Mouse (Mus musculus) forebrain, embryonic 10.5 days (tissue): ENCODE measurements at regions not wholly inside any gene's neighbourhood (a gene's known extent, or its start where the extent isn't known, plus 50 kb on each side); places are given as distances from the start of the nearest gene placed in this dataset.
"Not testable (repeated sequence)": the region's sequence is repeated elsewhere in the genome, so short reads cannot be mapped to it uniquely, and the experiment has no call there.

ENCODE experiments used
- DNase-seq: peaks from one replicate; pipeline ENCODE4 v3.0.0-alpha.2; 2017; ENCODE audit warnings: low spot score; ENCODE audit errors: extremely low spot score
- H3K27ac ChIP-seq: fragments of 300-500 bp; sonication (generic); 2 replicates; pipeline ENCODE4 v1.5.1; 2016; ENCODE audit warnings: mild to moderate bottlenecking
- H3K27me3 ChIP-seq: fragments of 300-500 bp; sonication (generic); 2 replicates; pipeline ENCODE4 v1.6.1; 2016; ENCODE audit warnings: mild to moderate bottlenecking; ENCODE audit not compliant: poor library complexity, severe bottlenecking
- H3K36me3 ChIP-seq: fragments of 300-500 bp; sonication (generic); replicated peaks from 2 replicates; pipeline ENCODE4 v1.6.1; 2016; ENCODE audit warnings: mild to moderate bottlenecking, moderate library complexity
- H3K4me1 ChIP-seq: fragments of 300-500 bp; sonication (generic); 2 replicates; pipeline ENCODE4 v1.6.1; 2016
- H3K4me3 ChIP-seq: fragments of 300-500 bp; sonication (generic); 2 replicates; pipeline ENCODE4 v1.5.1; 2016; ENCODE audit warnings: mild to moderate bottlenecking, moderate library complexity
- H3K9me3 ChIP-seq: fragments of 300-500 bp; sonication (generic); 2 replicates; pipeline ENCODE4 v1.6.1; 2016; ENCODE audit warnings: mild to moderate bottlenecking, moderate library complexity
- WGBS: fragments of 180-500 bp; shearing (Covaris S2); methylation state at CpG from one replicate; pipeline ENCODE4 v1.1.7; 2016; 5-methylcytosine and 5-hydroxymethylcytosine counted together

- no peaks in the 10 kb centered on the region for H3K36me3 ChIP-seq
- 89% methylated on average over 3 of the region's 3 CpGs for WGBS
- DNase-seq, result no peak
- H3K27ac ChIP-seq, result no peak overlapping the region
- H3K27me3 ChIP-seq, result no peaks in the 10 kb centered on the region
- peaks cover 16% of the 10 kb centered on the region for H3K4me1 ChIP-seq
- H3K4me3 ChIP-seq, result no peak overlapping the region
- H3K9me3 ChIP-seq, result no peaks in the 10 kb centered on the region
Measured at GRCm38 (mm10) chr5:91774065-91774464, 188.8 kb downstream of the Rchy1 start.

GRCm38 (mm10) chr5:91767886-91768285 lies 195.0 kb downstream of the Rchy1 start:
- H3K4me3 ChIP-seq, result no peak overlapping the region
- WGBS, result 92% methylated on average over 7 of the region's 7 CpGs

GRCm38 (mm10) chr5:91767060-91767459 lies 195.8 kb downstream of the Rchy1 start:
- no peak overlapping the region for H3K27ac ChIP-seq
- peaks cover 32% of the 10 kb centered on the region for H3K4me1 ChIP-seq
- no peaks in the 10 kb centered on the region for H3K36me3 ChIP-seq
- no peak overlapping the region for H3K4me3 ChIP-seq
- no peak for DNase-seq
- H3K9me3 ChIP-seq, result no peaks in the 10 kb centered on the region
- 59% methylated on average over 10 of the region's 10 CpGs for whole genome bisulfite sequencing
- no peaks in the 10 kb centered on the region for H3K27me3 ChIP-seq

More at GRCm38 (mm10) chr5:91767886-91768285, 195.0 kb downstream of the Rchy1 start:
- DNase-seq, result no peak
- no peaks in the 10 kb centered on the region for H3K9me3 ChIP-seq
- no peaks in the 10 kb centered on the region for H3K36me3 ChIP-seq
- H3K4me1 ChIP-seq, result peaks cover 32% of the 10 kb centered on the region
- H3K27ac ChIP-seq, result no peak overlapping the region
- no peaks in the 10 kb centered on the region for H3K27me3 ChIP-seq

- no peaks in the 10 kb centered on the region for H3K36me3 ChIP-seq
- H3K27me3 ChIP-seq, result no peaks in the 10 kb centered on the region
- peak overlapping the region; percentile 40; the same call in 1 of the 2 replicates for H3K27ac ChIP-seq
- H3K4me3 ChIP-seq, result no peak overlapping the region
- peak; percentile 34 for DNase-seq
- 30% methylated on average over 10 of the region's 10 CpGs for WGBS
- peaks cover 28% of the 10 kb centered on the region for H3K4me1 ChIP-seq
- no peaks in the 10 kb centered on the region for H3K9me3 ChIP-seq
Measured at GRCm38 (mm10) chr5:91764621-91765020, 198.2 kb downstream of the Rchy1 start.

- Histone ChIP-seq H3K36me3 (no peaks in the 10 kb centered on the region), H3K9me3 (no peaks in the 10 kb centered on the region), H3K4me3 (no peak overlapping the region), H3K4me1 (peaks cover 28% of the 10 kb centered on the region), H3K27me3 (no peaks in the 10 kb centered on the region), H3K27ac (no peak overlapping the region)
- DNase-seq, result no peak
- 68% methylated on average over 6 of the region's 6 CpGs for WGBS
Measured at GRCm38 (mm10) chr5:91762589-91762988, 200.3 kb downstream of the Rchy1 start.

- DNase-seq, result no peak
- no peak overlapping the region for H3K4me3 ChIP-seq
- H3K9me3 ChIP-seq, result no peaks in the 10 kb centered on the region
- no peaks in the 10 kb centered on the region for H3K27me3 ChIP-seq
- no peaks in the 10 kb centered on the region for H3K4me1 ChIP-seq
- H3K27ac ChIP-seq, result no peak overlapping the region
- H3K36me3 ChIP-seq, result no peaks in the 10 kb centered on the region
- 90% methylated on average over 10 of the region's 10 CpGs for WGBS
Measured at GRCm38 (mm10) chr5:91755958-91756357, 206.9 kb downstream of the Rchy1 start.

- H3K27me3 ChIP-seq, DNase-seq, H3K4me1 ChIP-seq, H3K36me3 ChIP-seq, H3K4me3 ChIP-seq, H3K27ac ChIP-seq, H3K9me3 ChIP-seq: not testable (repeated sequence)
- WGBS, result 94% methylated on average over 17 of the region's 17 CpGs
Measured at GRCm38 (mm10) chr5:91752846-91753245, 210.0 kb downstream of the Rchy1 start.

- DNase-seq, result no peak
- no peak overlapping the region for H3K4me3 ChIP-seq
- no peaks in the 10 kb centered on the region for H3K27me3 ChIP-seq
- no peak overlapping the region for H3K27ac ChIP-seq
- no peaks in the 10 kb centered on the region for H3K9me3 ChIP-seq
- WGBS, result 83% methylated on average over 6 of the region's 6 CpGs
- H3K36me3 ChIP-seq, result no peaks in the 10 kb centered on the region
- peaks cover 7% of the 10 kb centered on the region; the same call in 1 of the 2 replicates for H3K4me1 ChIP-seq
Measured at GRCm38 (mm10) chr5:91751168-91751567, 211.7 kb downstream of the Rchy1 start.

GRCm38 (mm10) chr5:91746077-91746476 lies 216.8 kb downstream of the Rchy1 start:
- Histone ChIP-seq H3K9me3 (no peaks in the 10 kb centered on the region), H3K4me1 (peaks cover 14% of the 10 kb centered on the region; the same call in 1 of the 2 replicates), H3K27ac (0 out of 2 replicates have a peak overlapping the region, but pooled peaks have one; percentile 44), H3K36me3 (no peaks in the 10 kb centered on the region), H3K4me3 (no peak overlapping the region), H3K27me3 (no peaks in the 10 kb centered on the region)
- 72% methylated on average over 5 of the region's 5 CpGs for WGBS
- DNase-seq, result no peak

- no peak for DNase-seq
- Histone ChIP-seq H3K4me3 (no peak overlapping the region), H3K9me3 (no peaks in the 10 kb centered on the region)
Measured at GRCm38 (mm10) chr5:91744389-91744788, 218.5 kb downstream of the Rchy1 start.

GRCm38 (mm10) chr5:91740159-91740537 lies 222.7 kb downstream of the Rchy1 start:
- Histone ChIP-seq H3K27ac (no peak overlapping the region), H3K36me3 (no peaks in the 10 kb centered on the region), H3K9me3 (no peaks in the 10 kb centered on the region), H3K27me3 (no peaks in the 10 kb centered on the region), H3K4me3 (no peak overlapping the region), H3K4me1 (peaks cover 13% of the 10 kb centered on the region)
- no peak for DNase-seq
- 40% methylated on average over 4 of the region's 4 CpGs for WGBS

More at GRCm38 (mm10) chr5:91744389-91744788, 218.5 kb downstream of the Rchy1 start:
- Histone ChIP-seq H3K27me3 (no peaks in the 10 kb centered on the region), H3K27ac (no peak overlapping the region), H3K36me3 (no peaks in the 10 kb centered on the region), H3K4me1 (peaks cover 27% of the 10 kb centered on the region)

- no peak overlapping the region for H3K4me3 ChIP-seq
- no peak overlapping the region for H3K27ac ChIP-seq
- DNase-seq, result no peak
- H3K9me3 ChIP-seq, result no peaks in the 10 kb centered on the region
- H3K36me3 ChIP-seq, result no peaks in the 10 kb centered on the region
- 81% methylated on average over 16 of the region's 16 CpGs for WGBS
- H3K4me1 ChIP-seq, result peaks cover 13% of the 10 kb centered on the region
- H3K27me3 ChIP-seq, result no peaks in the 10 kb centered on the region
Measured at GRCm38 (mm10) chr5:91739433-91740158, 222.2 kb downstream of the Parm1 start.

GRCm38 (mm10) chr5:91732002-91732401 lies 214.6 kb downstream of the Parm1 start:
- H3K27me3 ChIP-seq, result peaks cover 12% of the 10 kb centered on the region; the same call in 1 of the 2 replicates
- DNase-seq, result no peak
- peaks cover 11% of the 10 kb centered on the region for H3K4me1 ChIP-seq
- H3K4me3 ChIP-seq, result no peak overlapping the region
- no peaks in the 10 kb centered on the region for H3K9me3 ChIP-seq
- 83% methylated on average over 5 of the region's 5 CpGs for WGBS
- no peaks in the 10 kb centered on the region for H3K36me3 ChIP-seq
- no peak overlapping the region for H3K27ac ChIP-seq
